Mouse (Mus musculus): Measurements from ENCODE around the gene Wfdc6a. TPM values are rescaled to one million over a fixed set of nuclear protein-coding genes. Genes with fewer than 3 reads are reported as not detected.
"Not testable (repeated sequence)": the region's sequence is repeated elsewhere in the genome, so short reads cannot be mapped to it uniquely, and the experiment has no call there.

The Wfdc6a gene
- polyA plus RNA-seq (2012; ENCODE audit: insufficient read depth, low replicate concordance), result not detected in 2 replicates

GRCm38 (mm10) chr2:164585025-164585725 lies at the start of gene Wfdc6a:
Gene Wfdc6a, minus strand, starts transcription at chr2:164585447.
- not testable (repeated sequence) for H3K36me3 ChIP-seq (replicated peaks; ENCODE audit: low read length); H3K9me3 ChIP-seq; H3K4me1 ChIP-seq; H3K4me3 ChIP-seq (replicated peaks)
- peaks cover 37% of the 10 kb centered on the region for H3K27me3 ChIP-seq (replicated peaks)

GRCm38 (mm10) chr2:164621775-164622174 lies 36.5 kb upstream of the Wfdc6a start:
- Histone ChIP-seq H3K36me3 (replicated peaks; ENCODE audit: low read length) (no peaks in the 10 kb centered on the region), H3K9me3 (no peaks in the 10 kb centered on the region), H3K4me3 (replicated peaks) (no peak overlapping the region), H3K27me3 (replicated peaks) (peaks cover 24% of the 10 kb centered on the region), H3K4me1 (no peaks in the 10 kb centered on the region)
- TF ChIP-seq GATA1 (IDR thresholded peaks at IDR 0.05; ENCODE audit: borderline replicate concordance, low read length) (no peak), FLI1 (IDR thresholded peaks at IDR 0.05; ENCODE audit: low read length) (no peak)

DNA sequence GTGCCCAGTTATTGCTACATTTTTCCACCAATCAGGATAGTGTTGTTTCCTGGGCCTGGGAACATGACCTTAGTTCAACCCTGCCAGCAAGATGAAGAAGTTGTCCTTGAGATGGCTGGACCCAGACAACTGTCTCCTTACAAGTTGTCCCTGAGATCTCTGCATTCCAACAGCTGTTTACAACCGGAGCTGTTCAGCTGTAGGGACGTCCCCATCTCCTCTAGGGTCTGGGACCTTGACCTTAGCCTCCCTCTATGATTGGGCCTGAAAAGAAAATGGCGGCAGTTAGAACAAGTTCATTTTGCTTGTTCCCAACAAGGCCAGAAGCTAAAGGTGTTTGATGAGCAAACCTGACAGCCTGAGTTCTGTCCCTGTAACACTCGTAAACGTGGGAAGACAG lies 33.8 kb upstream of the Wfdc6a start:
- H3K4me3 ChIP-seq (replicated peaks), result no peak overlapping the region
- H3K27me3 ChIP-seq (replicated peaks), result peaks cover 17% of the 10 kb centered on the region
- no peaks in the 10 kb centered on the region for H3K4me1 ChIP-seq
- TF ChIP-seq GATA1 (IDR thresholded peaks at IDR 0.05; ENCODE audit: borderline replicate concordance, low read length) (no peak), FLI1 (IDR thresholded peaks at IDR 0.05; ENCODE audit: low read length) (no peak)
- no peaks in the 10 kb centered on the region for H3K36me3 ChIP-seq (replicated peaks; ENCODE audit: low read length)
- H3K9me3 ChIP-seq, result no peaks in the 10 kb centered on the region

DNA sequence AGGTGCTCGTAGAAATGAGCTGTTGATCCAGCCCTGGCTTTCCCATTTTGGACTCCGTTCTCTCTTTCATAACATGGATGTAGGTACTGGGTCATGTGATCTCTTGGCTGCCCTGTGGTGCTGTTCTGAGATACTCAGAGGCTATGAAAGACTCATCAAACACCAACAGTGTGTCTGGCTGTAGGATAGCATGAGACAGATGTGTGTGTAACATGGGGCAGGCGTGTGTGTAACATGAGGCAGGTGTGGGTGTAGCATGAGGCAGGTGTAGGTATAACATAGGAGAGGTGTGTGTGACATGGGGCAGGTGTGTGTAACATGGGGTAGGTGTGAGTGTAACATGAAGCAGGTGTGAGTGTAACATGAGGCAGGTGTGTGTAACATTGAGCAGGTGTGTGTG lies 30.1 kb upstream of the Wfdc6a start:
- peak overlapping the region; percentile 30 for H3K4me3 ChIP-seq (replicated peaks)
- H3K27me3 ChIP-seq (replicated peaks), result peaks cover 6% of the 10 kb centered on the region
- H3K36me3 ChIP-seq (replicated peaks; ENCODE audit: low read length), result no peaks in the 10 kb centered on the region
- no peaks in the 10 kb centered on the region for H3K4me1 ChIP-seq
- H3K9me3 ChIP-seq, result no peaks in the 10 kb centered on the region
- TF ChIP-seq FLI1 (IDR thresholded peaks at IDR 0.05; ENCODE audit: low read length), result no peak
- TF ChIP-seq GATA1 (IDR thresholded peaks at IDR 0.05; ENCODE audit: borderline replicate concordance, low read length), result no peak

- not testable (repeated sequence) for H3K4me3 ChIP-seq (replicated peaks); H3K36me3 ChIP-seq (replicated peaks; ENCODE audit: low read length); H3K4me1 ChIP-seq; H3K9me3 ChIP-seq
- peaks cover 14% of the 10 kb centered on the region for H3K27me3 ChIP-seq (replicated peaks)
Measured at GRCm38 (mm10) chr2:164613471-164613870, 28.2 kb upstream of the Wfdc6a start, which contains the start of the genes Wfdc6b and Wfdc8. Gene Wfdc6b, plus strand, starts transcription at chr2:164613522. Gene Wfdc8, minus strand, starts transcription at chr2:164613626.

DNA sequence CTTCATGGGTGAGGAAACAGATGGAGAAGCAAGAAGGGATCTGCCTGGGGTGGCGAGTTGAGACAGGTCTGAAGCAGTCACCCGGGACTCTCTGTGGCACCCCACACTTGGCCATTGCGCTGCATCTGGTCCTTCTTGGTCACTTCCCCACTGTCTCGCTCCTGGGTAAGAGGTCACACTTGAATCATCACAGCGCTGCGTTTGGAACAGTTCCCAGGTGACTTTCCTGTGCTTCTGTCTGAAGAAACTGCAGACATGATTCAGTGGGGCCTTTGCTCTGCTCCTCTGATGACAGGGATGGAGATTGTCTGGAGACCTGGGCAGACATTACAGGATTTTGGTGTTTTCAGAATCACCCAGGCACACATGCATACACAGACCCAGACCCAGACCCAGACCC lies 23.5 kb upstream of the Wfdc6a start:
- H3K36me3 ChIP-seq (replicated peaks; ENCODE audit: low read length), result no peaks in the 10 kb centered on the region
- H3K27me3 ChIP-seq (replicated peaks), result peaks cover 31% of the 10 kb centered on the region
- TF ChIP-seq GATA1 (IDR thresholded peaks at IDR 0.05; ENCODE audit: borderline replicate concordance, low read length) (no peak), FLI1 (IDR thresholded peaks at IDR 0.05; ENCODE audit: low read length) (no peak)
- H3K4me1 ChIP-seq, result no peaks in the 10 kb centered on the region
- peaks cover 2% of the 10 kb centered on the region for H3K9me3 ChIP-seq
- no peak overlapping the region for H3K4me3 ChIP-seq (replicated peaks)

- TF ChIP-seq FLI1 (IDR thresholded peaks at IDR 0.05; ENCODE audit: low read length) (no peak), GATA1 (IDR thresholded peaks at IDR 0.05; ENCODE audit: borderline replicate concordance, low read length) (no peak)
- Histone ChIP-seq H3K27me3 (replicated peaks) (peaks cover 33% of the 10 kb centered on the region), H3K36me3 (replicated peaks; ENCODE audit: low read length) (no peaks in the 10 kb centered on the region), H3K4me3 (replicated peaks) (no peak overlapping the region), H3K9me3 (peaks cover 22% of the 10 kb centered on the region), H3K4me1 (no peaks in the 10 kb centered on the region)
Measured at GRCm38 (mm10) chr2:164604411-164604810, 19.2 kb upstream of the Wfdc6a start.

GRCm38 (mm10) chr2:164603482-164603881 lies 18.2 kb upstream of the Wfdc6a start:
- TF ChIP-seq FLI1 (IDR thresholded peaks at IDR 0.05; ENCODE audit: low read length) (no peak), GATA1 (IDR thresholded peaks at IDR 0.05; ENCODE audit: borderline replicate concordance, low read length) (no peak)
- peaks cover 28% of the 10 kb centered on the region for H3K27me3 ChIP-seq (replicated peaks)

GRCm38 (mm10) chr2:164600179-164600578 lies 14.9 kb upstream of the Wfdc6a start:
- no peak for TF ChIP-seq FLI1 (IDR thresholded peaks at IDR 0.05; ENCODE audit: low read length)
- TF ChIP-seq GATA1 (IDR thresholded peaks at IDR 0.05; ENCODE audit: borderline replicate concordance, low read length), result no peak
- no peak overlapping the region for H3K4me3 ChIP-seq (replicated peaks)
- no peaks in the 10 kb centered on the region for H3K36me3 ChIP-seq (replicated peaks; ENCODE audit: low read length)
- no peaks in the 10 kb centered on the region for H3K4me1 ChIP-seq
- H3K27me3 ChIP-seq (replicated peaks), result peaks cover 21% of the 10 kb centered on the region
- peaks cover 22% of the 10 kb centered on the region for H3K9me3 ChIP-seq

More at GRCm38 (mm10) chr2:164603482-164603881, 18.2 kb upstream of the Wfdc6a start:
- H3K36me3 ChIP-seq (replicated peaks; ENCODE audit: low read length), result no peaks in the 10 kb centered on the region
- no peaks in the 10 kb centered on the region for H3K4me1 ChIP-seq
- peaks cover 22% of the 10 kb centered on the region for H3K9me3 ChIP-seq
- no peak overlapping the region for H3K4me3 ChIP-seq (replicated peaks)

- H3K4me1 ChIP-seq, result no peaks in the 10 kb centered on the region
- no peaks in the 10 kb centered on the region for H3K36me3 ChIP-seq (replicated peaks; ENCODE audit: low read length)
- peaks cover 35% of the 10 kb centered on the region for H3K27me3 ChIP-seq (replicated peaks)
- no peak within 1 kb of the TSS for H3K4me3 ChIP-seq (replicated peaks)
- TF ChIP-seq GATA1 (IDR thresholded peaks at IDR 0.05; ENCODE audit: borderline replicate concordance, low read length) (no peak), FLI1 (IDR thresholded peaks at IDR 0.05; ENCODE audit: low read length) (no peak)
- no peaks in the 10 kb centered on the region for H3K9me3 ChIP-seq
Measured at GRCm38 (mm10) chr2:164593494-164593893, 8.2 kb upstream of the Wfdc6a start, which contains the start of gene Eppin. Gene Eppin, minus strand, starts transcription at chr2:164593594.
